In genomic region chr8:92646637-92647036, GRCm38 (mm10) we compare ENCODE assay signal across 9 mouse cellular contexts. TPM values are rescaled to one million over a fixed set of nuclear protein-coding genes. Genes with fewer than 3 reads are reported as not detected.
DNase-seq lines count a peak whose midpoint lies in the region; ATAC-seq and TF ChIP-seq lines count a peak whose summit lies in the region.
"Had no signal": no experiment of that assay in that cellular context is flagged by ENCODE, and none has a peak within 500 bp of the region (broad histone marks: within the 10 kb centered on the region; RNA-seq: fewer than 3 reads in every experiment).

No protein-coding gene starts in this region.

- in situ Hi-C loops in ES-E14 (cut with MboI; ENCODE audit: low sequenced_read_pairs in 2 of 2, unreplicated experiment in 2 of 2), result no loop called here

- no peaks in the 10 kb centered on the region for H3K36me3 ChIP-seq in ES-E14 (ENCODE audit: control insufficient read depth, insufficient read depth, low read length, poor library complexity, severe bottlenecking)
- H3K36me3 ChIP-seq: limb, embryonic 12.5 days had no signal

- DNase-seq in kidney, adult 9 months, result peak; percentile 36
- DNase-seq in kidney, adult 11 months, result no peak
- DNase-seq in ES-E14 (ENCODE audit: low read depth, low spot score) (peak; percentile 54), adipocyte (ENCODE audit: low spot score) (peak; percentile 56)
- DNase-seq in kidney, postnatal 14 days, result peak; percentile 12
- DNase-seq in spleen, adult 12 weeks (ENCODE audit: low spot score), result no peak
- no peak for DNase-seq in frontal cortex, postnatal 10 days (ENCODE audit: low spot score in 2 of 2)

- no peaks in the 10 kb centered on the region for H3K9me3 ChIP-seq in ES-E14 (ENCODE audit: control insufficient read depth, insufficient read depth, low read depth, low read length)
- H3K9me3 ChIP-seq: limb, embryonic 12.5 days had no signal

- no peak overlapping the region for H3K27ac ChIP-seq in ES-E14 (ENCODE audit: insufficient read depth, low read depth, low read length, poor library complexity, severe bottlenecking)
- H3K27ac ChIP-seq: limb, embryonic 12.5 days had no signal

- no peaks in the 10 kb centered on the region for H3K4me1 ChIP-seq in ES-E14 (ENCODE audit: control insufficient read depth in 2 of 2, insufficient read depth in 2 of 2, low read length in 2 of 2, poor library complexity in 1 of 2)
- H3K4me1 ChIP-seq: limb, embryonic 12.5 days had no signal

- no peak for ATAC-seq in granulocyte monocyte progenitor cell, adult 5-6 weeks (replicated peaks; ENCODE audit: poor library complexity, severe bottlenecking)

- H3K4me3 ChIP-seq in ES-E14 (ENCODE audit: insufficient read depth in 1 of 2, low read depth in 1 of 2, low read length in 2 of 2, poor library complexity in 1 of 2, severe bottlenecking in 1 of 2), result no peak overlapping the region
- H3K4me3 ChIP-seq: limb, embryonic 12.5 days had no signal

- H3K9ac ChIP-seq in ES-E14 (ENCODE audit: insufficient read depth, low read depth, low read length, poor library complexity, severe bottlenecking), result no peak overlapping the region
- H3K9ac ChIP-seq: limb, embryonic 12.5 days had no signal

TF ChIP-seq in ES-E14, 5 proteins besides CTCF, POLR2A, EP300 and RAD21:
- TF ChIP-seq MAFK (IDR thresholded peaks at IDR 0.05; ENCODE audit: insufficient read depth, low read depth, low read length) (no peak), ZNF384 (IDR thresholded peaks at IDR 0.05; ENCODE audit: low read depth, low read length) (no peak), ZC3H11A (IDR thresholded peaks at IDR 0.05; ENCODE audit: borderline replicate concordance, low read depth, low read length) (0 out of 2 replicates have a peak, but pooled peaks have one; percentile 52), HCFC1 (IDR thresholded peaks at IDR 0.05; ENCODE audit: borderline replicate concordance, insufficient read depth, low read length) (no peak), CHD2 (IDR thresholded peaks at IDR 0.05; ENCODE audit: low read depth, low read length) (no peak)

RNA-seq across cellular contexts. Expression of gene Irx6, which starts 27.5 kb away (rescaled TPM):
- total RNA-seq in ES-E14 (2012; rRNA removed), result not detected in 2 replicates
- not detected in 2 replicates for total RNA-seq in granulocyte monocyte progenitor cell, adult 5-6 weeks (2014; fragmentation: Nextera tagmentation)
- total RNA-seq in granulocyte monocyte progenitor cell, adult 5-6 weeks (2017), result not detected in 2 replicates

Comparison
In these comparisons a context has a peak if more than half of its experiments do, and no peak if none do; other contexts are left out.
1. DNase-seq: peak in kidney, adult 9 months (single experiment), ES-E14 (single experiment), adipocyte (single experiment) and kidney, postnatal 14 days (single experiment); none in kidney, adult 11 months (single experiment), spleen, adult 12 weeks (single experiment) and frontal cortex, postnatal 10 days (0 of 2).